Mouse (Mus musculus) MEL (cell line): ENCODE data around the gene Nrk. TPM values are rescaled to one million over a fixed set of nuclear protein-coding genes. Genes with fewer than 3 reads are reported as not detected.

ENCODE experiments used
- DNase-seq: peaks from one replicate; pipeline ENCODE4 v3.0.0; 2011; ENCODE audit warnings: low read depth, low spot score
- H3K27ac ChIP-seq: 2 replicates; pipeline ENCODE4 v1.5.1; 2012; ENCODE audit warnings: low read depth, mild to moderate bottlenecking, control low read depth, low read length, moderate library complexity; ENCODE audit not compliant: control insufficient read depth
- H3K27me3 ChIP-seq, 2 experiments: fragments of 150-350 bp in 1 of 2; sonication (generic) in 1 of 2; 2 replicates each; pipeline ENCODE4 v1.6.1; 2012; ENCODE audit warnings: low read length in 2 of 2, mild to moderate bottlenecking in 2 of 2, improper control_type of control experiment in 1 of 2, moderate library complexity in 1 of 2; ENCODE audit not compliant: insufficient read depth in 2 of 2, control insufficient read depth in 1 of 2
- H3K36me3 ChIP-seq, 2 experiments: 2 replicates each; pipeline ENCODE4 v1.6.1; 2012 to 2014; ENCODE audit warnings: low read length in 2 of 2, improper control_type of control experiment in 1 of 2, inconsistent platforms in 1 of 2, mild to moderate bottlenecking in 1 of 2; ENCODE audit not compliant: insufficient read depth in 2 of 2, control insufficient read depth in 1 of 2
- H3K4me1 ChIP-seq, 2 experiments: fragments of 150-350 bp in 1 of 2; sonication (generic) in 1 of 2; 2 replicates each; pipeline ENCODE4 v1.6.1; 2012; ENCODE audit warnings: low read length in 2 of 2, improper control_type of control experiment in 1 of 2, mild to moderate bottlenecking in 1 of 2; ENCODE audit not compliant: insufficient read depth in 2 of 2, control insufficient read depth in 1 of 2
- H3K4me3 ChIP-seq, 2 experiments: fragments of 150-350 bp in 1 of 2; sonication (generic) in 1 of 2; 2 replicates each; pipeline ENCODE4 v1.5.1; 2012; ENCODE audit warnings: low read depth in 2 of 2, low read length in 2 of 2, mild to moderate bottlenecking in 2 of 2, moderate library complexity in 2 of 2, control low read depth in 1 of 2, improper control_type of control experiment in 1 of 2; ENCODE audit not compliant: control insufficient read depth in 1 of 2, insufficient read depth in 1 of 2
- H3K79me2 ChIP-seq: 2 replicates; pipeline ENCODE4 v1.6.1; 2012; ENCODE audit warnings: mild to moderate bottlenecking, low read length, moderate library complexity; ENCODE audit not compliant: control insufficient read depth, poor library complexity, insufficient read depth
- H3K9ac ChIP-seq: 2 replicates; pipeline ENCODE4 v1.6.1; 2012; ENCODE audit warnings: low read depth, mild to moderate bottlenecking, control low read depth, low read length, moderate library complexity; ENCODE audit not compliant: control insufficient read depth, poor library complexity, severe bottlenecking
- H3K9me3 ChIP-seq: fragments of 150-350 bp; sonication (generic); replicated peaks from 2 replicates; pipeline ENCODE4 v1.6.1; 2012; ENCODE audit warnings: mild to moderate bottlenecking, low read length, improper control_type of control experiment, moderate library complexity; ENCODE audit not compliant: insufficient read depth
- CHD2 ChIP-seq: IDR thresholded peaks from 2 replicates; pipeline ENCODE4 v1.6.1; 2011; ENCODE audit warnings: low read length, improper control_type of control experiment
- CTCF ChIP-seq, 3 experiments: IDR thresholded peaks in 2 of 3; conservative IDR thresholded peaks in 1 of 3; 2 replicates each; pipeline ENCODE4 v1.5.1; 2011 to 2012; ENCODE audit warnings: low read length in 3 of 3, low read depth in 2 of 3, mild to moderate bottlenecking in 2 of 3, improper control_type of control experiment in 1 of 3, inconsistent platforms in 1 of 3, mixed read lengths in 1 of 3, moderate library complexity in 1 of 3; ENCODE audit not compliant: control insufficient read depth in 1 of 3, insufficient read depth in 1 of 3, poor library complexity in 1 of 3, severe bottlenecking in 1 of 3
- E2F4 ChIP-seq: IDR thresholded peaks from 2 replicates; pipeline ENCODE4 v1.6.1; 2011; ENCODE audit warnings: low read depth, low read length, improper control_type of control experiment, borderline replicate concordance
- EP300 ChIP-seq, 2 experiments: IDR thresholded peaks; 2 replicates each; pipeline ENCODE4 v1.6.1; 2011; ENCODE audit warnings: improper control_type of control experiment in 2 of 2, low read length in 2 of 2, low read depth in 1 of 2, mild to moderate bottlenecking in 1 of 2
- GABPA ChIP-seq: IDR thresholded peaks from 2 replicates; pipeline ENCODE4 v1.6.1; 2012; ENCODE audit warnings: low read depth, mild to moderate bottlenecking, inconsistent platforms, low read length, improper control_type of control experiment, moderate library complexity
- HCFC1 ChIP-seq: IDR thresholded peaks from 2 replicates; pipeline ENCODE4 v1.6.1; 2012; ENCODE audit warnings: low read depth, mild to moderate bottlenecking, inconsistent platforms, low read length, improper control_type of control experiment, moderate library complexity
- KAT2A ChIP-seq: conservative IDR thresholded peaks from 2 replicates; pipeline ENCODE4 v1.6.1; 2012; ENCODE audit warnings: low read depth, low read length, improper control_type of control experiment, inconsistent platforms
- MEF2A ChIP-seq: IDR thresholded peaks from 2 replicates; pipeline ENCODE4 v1.6.1; 2014; ENCODE audit warnings: low read depth, mild to moderate bottlenecking, inconsistent platforms, low read length, improper control_type of control experiment; ENCODE audit not compliant: poor library complexity, insufficient replicate concordance, severe bottlenecking; ENCODE audit errors: extremely low read depth
- MXI1 ChIP-seq: IDR thresholded peaks from 2 replicates; pipeline ENCODE4 v1.6.1; 2011; ENCODE audit warnings: mild to moderate bottlenecking, low read depth, low read length, improper control_type of control experiment
- POLR2AphosphoS2 ChIP-seq: IDR thresholded peaks from 2 replicates; pipeline ENCODE4 v1.6.1; 2011; ENCODE audit warnings: low read length, improper control_type of control experiment
- RAD21 ChIP-seq: IDR thresholded peaks from 2 replicates; pipeline ENCODE4 v1.6.1; 2011; ENCODE audit warnings: mild to moderate bottlenecking, low read depth, low read length, improper control_type of control experiment
- RCOR1 ChIP-seq: IDR thresholded peaks from 2 replicates; pipeline ENCODE4 v1.6.1; 2012; ENCODE audit warnings: low read depth, mild to moderate bottlenecking, inconsistent platforms, low read length, improper control_type of control experiment
- USF2 ChIP-seq, 2 experiments: IDR thresholded peaks; 2 replicates each; pipeline ENCODE4 v1.6.1; 2011 to 2012; ENCODE audit warnings: improper control_type of control experiment in 2 of 2, low read length in 2 of 2, borderline replicate concordance in 1 of 2, inconsistent platforms in 1 of 2, low read depth in 1 of 2, mild to moderate bottlenecking in 1 of 2; ENCODE audit not compliant: insufficient read depth in 1 of 2
- ZC3H11A ChIP-seq: IDR thresholded peaks from 2 replicates; pipeline ENCODE4 v1.6.1; 2012; ENCODE audit warnings: low read depth, mild to moderate bottlenecking, inconsistent platforms, low read length, improper control_type of control experiment
- ZKSCAN1 ChIP-seq: IDR thresholded peaks from 2 replicates; pipeline ENCODE4 v1.6.1; 2012; ENCODE audit warnings: low read depth, mild to moderate bottlenecking, inconsistent platforms, low read length, improper control_type of control experiment, moderate library complexity
- ZMIZ1 ChIP-seq: IDR thresholded peaks from 2 replicates; pipeline ENCODE4 v1.6.1; 2012; ENCODE audit warnings: low read depth, mild to moderate bottlenecking, inconsistent platforms, low read length, improper control_type of control experiment, moderate library complexity
- polyA plus RNA-seq, 2 experiments: library from polyadenylated mRNA; stranded (reverse) in 1 of 2; unstranded in 1 of 2; fragments of >175 nt in 1 of 2; fragments of >200 nt in 1 of 2; gene quantifications; 2 replicates each; pipeline versions ENCODE4 v1.2.1 to v1.2.4; 2012; ENCODE audit warnings: low replicate concordance in 2 of 2, low read depth in 1 of 2; ENCODE audit not compliant: insufficient read length in 2 of 2, insufficient read depth in 1 of 2, missing spikeins in 1 of 2
- total RNA-seq: library from RNA; depleted of rRNA; stranded (reverse); fragments of 300-350 nt; gene quantifications from 2 replicates; pipeline ENCODE4 v1.2.3, GENCODE M21; 2012; rRNA removed

The Nrk gene
- total and polyA plus RNA-seq, 3 experiments: not detected

DNA sequence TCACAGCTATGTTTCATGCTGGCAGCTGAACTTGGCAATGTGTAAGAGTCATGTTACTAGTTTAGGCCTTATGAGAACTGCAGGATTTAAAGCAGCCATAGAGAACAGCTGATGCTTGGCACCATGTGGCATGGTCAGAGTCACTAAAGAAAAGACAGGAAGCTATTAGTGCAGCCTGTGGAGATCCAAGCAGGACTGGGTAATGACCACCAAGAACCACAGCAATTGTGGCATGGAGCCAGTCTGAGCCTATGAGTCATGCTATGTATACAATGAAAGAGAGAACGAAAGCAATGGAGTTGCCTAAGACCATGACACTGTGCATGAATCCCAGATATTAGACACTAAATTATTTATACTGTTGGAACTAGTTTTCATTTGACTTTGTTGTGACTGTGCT is 137.7 kb downstream of the Nrk start:
- no peaks in the 10 kb centered on the region for H3K27me3 ChIP-seq
- H3K27ac ChIP-seq: no peak overlapping the region
- H3K79me2 ChIP-seq: no peaks in the 10 kb centered on the region
- no peak overlapping the region for H3K4me3 ChIP-seq
- no peaks in the 10 kb centered on the region for H3K9me3 ChIP-seq
- DNase-seq: no peak
- no peak overlapping the region for H3K9ac ChIP-seq
- no peaks in the 10 kb centered on the region for H3K36me3 ChIP-seq
- TF ChIP-seq ZMIZ1 (no peak), ZC3H11A (no peak), RAD21 (no peak), KAT2A (no peak), EP300 (IDR thresholded peaks at IDR 0.05; ENCODE audit: low read depth in 1 of 2, low read length in 2 of 2) (no peak), RCOR1 (no peak), HCFC1 (no peak), E2F4 (no peak), GABPA (no peak)
- no peaks in the 10 kb centered on the region for H3K4me1 ChIP-seq

- Histone ChIP-seq H3K9me3 (no peaks in the 10 kb centered on the region), H3K4me3 (no peak overlapping the region), H3K79me2 (no peaks in the 10 kb centered on the region), H3K27me3 (no peaks in the 10 kb centered on the region), H3K9ac (no peak overlapping the region), H3K27ac (no peak overlapping the region), H3K36me3 (no peaks in the 10 kb centered on the region), H3K4me1 (no peaks in the 10 kb centered on the region)
- TF ChIP-seq MEF2A (no peak), POLR2AphosphoS2 (no peak), CHD2 (no peak), ZC3H11A (no peak), MXI1 (no peak), CTCF (IDR thresholded peaks at IDR 0.05 in 2 of 3, conservative IDR thresholded peaks at IDR 0.05 in 1 of 3; ENCODE audit: control insufficient read depth in 1 of 3, insufficient read depth in 1 of 3, low read depth in 2 of 3, low read length in 3 of 3, poor library complexity in 1 of 3, severe bottlenecking in 1 of 3) (no peak), ZKSCAN1 (no peak), USF2 (IDR thresholded peaks at IDR 0.05; ENCODE audit: borderline replicate concordance in 1 of 2, insufficient read depth in 1 of 2, low read depth in 1 of 2, low read length in 2 of 2) (no peak)
- DNase-seq: no peak
Observed at GRCm38 (mm10) chrX:139053149-139053548, 138.9 kb downstream of the Nrk start.

Other genes with a start within 250 kb of the Nrk start
- not detected in 2 replicates for gene Serpina7, start 170.8 kb downstream of the Nrk start, total RNA-seq
- not detected for gene Serpina7, start 170.8 kb downstream of the Nrk start, polyA plus RNA-seq
- not detected in 2 replicates for gene 4930513O06Rik, start 171.8 kb downstream of the Nrk start, total RNA-seq
- gene 4930513O06Rik, start 171.8 kb downstream of the Nrk start, polyA plus RNA-seq: not detected